Mouse (Mus musculus): ENCODE results near the gene Vmn1r24. TPM values are rescaled to one million over a fixed set of nuclear protein-coding genes. Genes with fewer than 3 reads are reported as not detected.

Gene Vmn1r24
- polyA plus RNA-seq (2014; fragmentation: Illumina TruSeq; extraction: RNeasy Lipid Tissue Mini Kit (QIAGEN cat#74804); ENCODE audit: low read depth, low replicate concordance): not detected

GRCm38 (mm10) chr6:57961403-57961802 lies at the start of gene Vmn1r24:
Vmn1r24 (minus strand) TSS chr6:57961503.

DNA sequence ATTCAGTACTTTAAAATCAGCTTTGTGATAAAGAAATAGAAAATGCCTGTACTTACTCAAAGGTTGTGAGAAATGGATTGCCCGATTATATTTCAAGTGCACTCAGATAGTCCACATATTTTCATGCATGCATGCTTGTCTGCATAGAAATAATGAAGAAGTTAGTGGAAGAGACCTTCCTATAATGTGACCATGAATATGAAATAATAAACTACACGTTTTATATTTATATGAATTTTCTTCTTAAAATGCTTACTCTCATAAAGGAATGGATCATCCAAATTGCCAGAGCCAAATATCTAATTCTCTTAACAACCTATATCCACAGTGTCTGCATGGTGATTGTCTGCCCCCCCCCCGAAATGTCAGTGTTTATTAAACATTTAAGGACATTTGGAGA lies 19.4 kb upstream of the Vmn1r24 start, which contains the start of gene Vmn1r25:
Gene Vmn1r25, minus strand, starts transcription at position 101 of the 400 bp plus-strand sequence.

DNA sequence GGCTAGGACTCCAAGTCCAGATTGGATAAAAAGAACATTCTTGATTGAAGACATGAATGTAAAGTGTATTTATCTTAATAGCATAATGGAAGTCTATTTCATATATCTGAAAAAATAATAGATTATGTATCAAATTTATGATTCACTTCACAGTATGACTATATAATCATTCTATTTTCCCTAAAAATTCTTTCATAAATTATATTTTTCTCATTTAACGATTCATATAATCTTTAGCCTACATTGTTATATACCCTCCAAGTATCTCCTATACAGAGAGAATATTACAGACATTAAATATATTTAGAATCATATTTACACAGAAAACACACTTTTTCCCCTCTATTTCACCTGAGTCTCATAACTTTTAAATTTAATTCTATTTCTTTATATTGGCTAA lies 34.6 kb downstream of the Vmn1r24 start, which contains the start of gene Vmn1r23:
Gene Vmn1r23, minus strand, starts transcription at position 101 of the 400 bp plus-strand sequence.

DNA sequence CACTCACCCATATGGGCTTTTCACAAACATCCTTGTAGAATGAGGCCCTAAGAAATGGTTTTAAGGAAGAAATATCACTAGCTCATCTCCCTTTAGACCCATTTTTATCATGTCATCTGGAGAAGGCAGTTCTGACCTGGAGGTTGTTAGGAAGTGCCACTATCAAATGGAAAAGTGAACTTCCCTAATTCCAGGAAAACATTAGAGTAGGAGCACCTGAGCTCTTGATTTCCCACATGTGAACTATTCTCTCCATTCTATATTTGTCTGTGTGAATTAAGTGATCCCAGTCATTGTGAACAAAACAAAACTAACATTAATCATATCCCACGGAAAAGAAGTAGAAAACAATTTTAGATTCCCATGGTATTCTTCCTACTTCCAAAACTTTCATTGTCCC lies 53.4 kb downstream of the Vmn1r24 start, which contains the start of gene Vmn1r22:
Gene Vmn1r22, minus strand, starts transcription at position 101 of the 400 bp plus-strand sequence.

Other genes starting within 250 kb of the Vmn1r24 start
- gene Vopp1, start 136.3 kb downstream of the Vmn1r24 start, polyA plus RNA-seq (2014; fragmentation: Illumina TruSeq; extraction: RNeasy Lipid Tissue Mini Kit (QIAGEN cat#74804); ENCODE audit: low read depth, low replicate concordance): 35.9 TPM
- gene Vmn1r21, start 111.2 kb downstream of the Vmn1r24 start, polyA plus RNA-seq (2014; fragmentation: Illumina TruSeq; extraction: RNeasy Lipid Tissue Mini Kit (QIAGEN cat#74804); ENCODE audit: low read depth, low replicate concordance): not detected
- not detected for gene Vmn1r22, start 53.5 kb downstream of the Vmn1r24 start, polyA plus RNA-seq (2014; fragmentation: Illumina TruSeq; extraction: RNeasy Lipid Tissue Mini Kit (QIAGEN cat#74804); ENCODE audit: low read depth, low replicate concordance)
- gene Vmn1r23, start 34.7 kb downstream of the Vmn1r24 start, polyA plus RNA-seq (2014; fragmentation: Illumina TruSeq; extraction: RNeasy Lipid Tissue Mini Kit (QIAGEN cat#74804); ENCODE audit: low read depth, low replicate concordance): not detected
- not detected for gene Vmn1r25, start 19.3 kb upstream of the Vmn1r24 start, polyA plus RNA-seq (2014; fragmentation: Illumina TruSeq; extraction: RNeasy Lipid Tissue Mini Kit (QIAGEN cat#74804); ENCODE audit: low read depth, low replicate concordance)
- not detected for gene Vmn1r26, start 53.7 kb upstream of the Vmn1r24 start, polyA plus RNA-seq (2014; fragmentation: Illumina TruSeq; extraction: RNeasy Lipid Tissue Mini Kit (QIAGEN cat#74804); ENCODE audit: low read depth, low replicate concordance)

Measured in sigmoid colon, adult 10 weeks (tissue).